Mouse (Mus musculus) lung, postnatal 10 days (tissue): ENCODE data around the gene Cysrt1.

Experiments used
- DNase-seq: peaks from one replicate; pipeline ENCODE4 v3.0.0; 2021

The Cysrt1 gene

GRCm38 (mm10) chr2:25242101-25242506 is at the start of gene Cysrt1, which contains the start of gene Rnf208:
TSS of gene Cysrt1 (minus strand) at chr2:25242452.
TSS of gene Rnf208 (plus strand) at chr2:25242255.
- no peak for DNase-seq

- DNase-seq = no peak
Observed at GRCm38 (mm10) chr2:25291184-25292053, 49.2 kb upstream of the Cysrt1 start.

GRCm38 (mm10) chr2:25290816-25291130 is 48.5 kb upstream of the Cysrt1 start:
- no peak for DNase-seq

GRCm38 (mm10) chr2:25290101-25290815 is 48.0 kb upstream of the Cysrt1 start:
- no peak for DNase-seq

- DNase-seq = peak; percentile 53
Observed at GRCm38 (mm10) chr2:25289651-25290050, 47.4 kb upstream of the Cysrt1 start, which contains the start of gene Lrrc26. TSS of gene Lrrc26 (plus strand) at chr2:25289915.

GRCm38 (mm10) chr2:25288734-25289345 is 46.6 kb upstream of the Cysrt1 start:
- DNase-seq = no peak

GRCm38 (mm10) chr2:25287927-25288649 is 45.8 kb upstream of the Cysrt1 start, which contains the start of gene Tmem210:
TSS of gene Tmem210 (plus strand) at chr2:25288145.
- DNase-seq = no peak

- peak; percentile 62 for DNase-seq
Observed at GRCm38 (mm10) chr2:25286837-25287636, 44.8 kb upstream of the Cysrt1 start.

- no peak for DNase-seq
Observed at GRCm38 (mm10) chr2:25286314-25286713, 44.1 kb upstream of the Cysrt1 start.

- no peak for DNase-seq
Observed at GRCm38 (mm10) chr2:25285551-25285950, 43.3 kb upstream of the Cysrt1 start.

GRCm38 (mm10) chr2:25278928-25279882 is 37.0 kb upstream of the Cysrt1 start:
- DNase-seq = peak; percentile 91

- no peak for DNase-seq
Observed at GRCm38 (mm10) chr2:25273010-25273409, 30.8 kb upstream of the Cysrt1 start.

GRCm38 (mm10) chr2:25272515-25272914 is 30.3 kb upstream of the Cysrt1 start:
- no peak for DNase-seq

- DNase-seq = peak; percentile 99
Observed at GRCm38 (mm10) chr2:25271827-25272511, 29.7 kb upstream of the Cysrt1 start, which contains the start of the genes Ssna1 and Anapc2. TSS of gene Ssna1 (minus strand) at chr2:25272438. TSS of gene Anapc2 (plus strand) at chr2:25272478.

GRCm38 (mm10) chr2:25267746-25268309 is 25.6 kb upstream of the Cysrt1 start:
- no peak for DNase-seq

GRCm38 (mm10) chr2:25267241-25267640 is 25.0 kb upstream of the Cysrt1 start:
- DNase-seq = no peak

GRCm38 (mm10) chr2:25266720-25267119 is 24.5 kb upstream of the Cysrt1 start:
- DNase-seq = peak; percentile 53

GRCm38 (mm10) chr2:25265897-25266656 is 23.8 kb upstream of the Cysrt1 start:
- no peak for DNase-seq

- no peak for DNase-seq
Observed at GRCm38 (mm10) chr2:25264851-25265250, 22.6 kb upstream of the Cysrt1 start.
